Mouse (Mus musculus): ENCODE data around the gene Nfix.

Gene Nfix

DNA sequence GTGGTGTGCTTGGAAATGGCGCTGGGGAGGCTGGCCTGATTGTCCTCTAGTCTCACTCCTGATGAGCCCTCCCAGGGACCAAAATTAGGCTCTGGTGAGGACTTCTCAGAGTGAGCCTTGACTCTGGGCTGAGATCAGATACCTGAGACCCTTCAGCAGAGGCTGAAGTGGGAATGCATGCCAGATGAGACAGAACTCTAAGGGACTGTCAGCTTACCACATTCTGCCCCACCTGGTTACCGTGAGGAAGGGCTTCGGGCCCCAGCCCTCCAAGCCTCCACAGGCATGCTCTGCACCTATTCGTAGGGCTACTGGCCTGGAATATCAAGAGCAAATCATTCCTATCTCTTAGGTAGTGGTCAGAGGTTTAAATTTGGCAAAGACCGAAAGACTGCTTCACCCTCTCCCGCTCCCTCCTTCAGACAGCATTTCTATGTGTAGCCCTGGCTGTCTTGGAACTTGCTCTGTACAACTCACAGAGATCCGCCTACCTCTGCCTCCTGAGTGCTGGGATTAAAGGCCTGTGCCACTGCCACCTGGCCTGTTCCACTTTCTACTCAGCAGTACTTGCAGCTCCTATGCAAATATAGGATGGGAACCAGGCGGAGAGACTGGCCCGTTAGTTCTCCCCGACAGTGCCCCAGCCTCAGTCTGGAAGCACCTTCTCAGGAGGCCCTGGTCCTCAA is 61.3 kb downstream of the Nfix start:
- no peak for DNase-seq (ENCODE audit: low read depth, low spot score)

DNA sequence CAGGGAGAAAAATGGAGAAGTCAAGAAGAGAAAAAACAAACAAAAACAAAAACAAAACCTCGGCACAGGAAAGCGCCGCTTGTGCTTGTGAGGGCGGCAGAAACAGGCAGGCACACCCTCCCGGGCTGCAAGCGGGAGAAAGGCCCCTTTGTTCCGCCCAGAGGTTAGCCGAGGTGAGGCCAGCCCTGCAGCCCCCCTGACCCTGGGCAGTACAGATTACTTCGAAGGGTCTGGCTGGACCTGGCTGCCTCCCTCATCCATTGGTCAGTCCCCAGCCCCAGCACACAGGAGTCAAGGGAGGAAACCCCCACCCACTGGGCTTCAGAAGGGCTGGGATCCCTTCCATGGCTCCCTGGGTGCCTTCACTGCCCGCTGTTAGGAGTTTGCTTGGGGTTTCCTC is 61.9 kb downstream of the Nfix start:
- DNase-seq (ENCODE audit: low read depth, low spot score): no peak

DNA sequence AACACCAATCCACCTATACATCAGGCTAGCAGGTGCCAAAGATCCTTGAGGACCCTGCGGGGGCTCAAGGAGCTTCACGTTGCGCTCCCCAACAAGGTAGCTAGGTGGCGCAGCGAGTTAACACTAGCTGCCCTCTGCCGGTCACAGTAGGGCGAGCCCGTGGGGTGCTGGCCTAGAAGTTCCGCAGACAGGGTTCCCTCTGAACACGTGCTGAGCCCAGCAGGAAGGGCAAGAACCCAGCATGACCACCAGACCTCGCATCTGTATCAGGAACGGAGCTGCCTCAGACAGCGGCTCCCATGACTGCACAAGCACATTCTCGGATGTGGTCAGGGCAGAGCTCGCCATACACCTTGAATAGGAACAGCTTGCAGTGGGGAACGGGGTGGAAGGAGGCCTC is 62.5 kb downstream of the Nfix start:
- peak; percentile 86 for DNase-seq (ENCODE audit: low read depth, low spot score)

DNA sequence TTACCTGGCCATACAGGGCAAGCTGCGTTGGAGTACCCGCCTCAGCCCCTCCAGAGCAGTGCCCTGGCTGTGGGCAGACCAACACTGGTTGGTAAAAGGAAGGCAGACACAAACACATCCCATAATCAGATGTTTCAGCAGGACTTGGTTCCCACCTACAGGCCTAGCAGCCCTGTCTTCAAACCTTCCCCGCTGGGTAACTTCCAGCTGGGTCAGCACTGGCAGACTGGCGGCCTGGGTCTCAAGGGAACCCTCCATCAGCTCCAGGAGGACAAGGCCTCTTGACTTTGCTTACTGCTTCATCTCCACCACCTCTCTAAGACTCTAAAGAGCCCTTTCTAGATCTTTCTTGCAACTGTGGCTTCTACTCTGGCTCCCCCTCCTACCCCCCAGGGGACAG is 63.6 kb downstream of the Nfix start:
- DNase-seq (ENCODE audit: low read depth, low spot score): no peak

DNA sequence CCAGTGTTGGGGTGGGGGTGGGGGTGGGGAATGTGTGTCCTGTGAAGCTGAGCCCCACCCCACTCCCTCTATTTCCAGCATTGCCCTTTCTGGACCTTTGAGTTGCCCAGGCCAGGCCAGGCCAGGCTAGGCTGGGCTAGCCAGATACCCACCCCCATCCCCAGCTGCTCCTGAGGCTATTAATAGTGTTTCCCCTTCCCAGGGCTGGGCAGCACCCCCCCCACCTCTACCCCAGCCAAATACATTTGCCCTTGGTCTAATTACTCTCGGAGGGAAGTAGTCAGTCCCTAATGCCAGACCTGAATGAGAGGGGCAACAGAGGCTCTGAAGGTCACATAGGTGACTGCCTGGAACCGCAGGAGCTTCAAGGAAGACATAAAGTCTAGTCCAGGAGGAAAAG is 64.5 kb downstream of the Nfix start:
- no peak for DNase-seq (ENCODE audit: low read depth, low spot score)

DNA sequence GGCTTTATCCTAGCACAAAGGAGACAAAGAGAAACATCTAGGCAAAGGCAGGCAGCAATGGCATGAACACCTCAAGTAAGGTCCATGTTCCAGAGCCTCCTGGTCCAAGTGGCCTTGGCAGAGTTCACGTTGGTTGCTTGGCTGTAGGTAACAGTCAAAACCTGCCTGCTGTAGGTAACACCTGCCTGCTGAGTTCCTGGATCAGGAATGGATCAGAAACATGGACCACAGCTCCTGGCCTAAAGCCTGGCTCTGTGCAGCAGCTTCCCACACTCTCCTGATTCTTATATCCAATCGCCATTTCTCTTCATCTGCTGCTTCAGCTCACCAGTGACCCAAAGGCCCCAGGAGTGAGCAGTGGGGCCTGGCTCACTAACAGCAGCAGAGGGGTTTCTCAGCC is 65.5 kb downstream of the Nfix start:
- DNase-seq (ENCODE audit: low read depth, low spot score): no peak

DNA sequence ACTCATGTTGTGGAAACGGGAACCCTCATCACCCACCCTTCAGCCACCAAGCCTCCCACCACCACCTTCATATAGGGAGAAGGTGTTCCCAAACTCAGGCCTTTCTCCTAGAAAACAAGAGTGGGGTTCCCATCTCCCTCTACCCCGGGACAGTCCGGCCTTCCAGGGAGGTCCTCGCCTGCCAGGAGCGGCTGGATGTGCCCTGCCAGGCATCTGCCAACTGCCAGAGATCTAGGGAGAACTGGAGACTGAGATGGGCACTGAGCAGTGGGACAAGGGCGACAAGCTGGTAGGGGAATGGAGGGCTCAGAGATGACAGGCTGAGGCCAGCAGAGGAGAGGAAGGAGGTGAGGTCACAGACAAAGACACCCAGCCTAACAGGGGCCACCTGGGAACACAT is 66.2 kb downstream of the Nfix start:
- DNase-seq (ENCODE audit: low read depth, low spot score): no peak

DNA sequence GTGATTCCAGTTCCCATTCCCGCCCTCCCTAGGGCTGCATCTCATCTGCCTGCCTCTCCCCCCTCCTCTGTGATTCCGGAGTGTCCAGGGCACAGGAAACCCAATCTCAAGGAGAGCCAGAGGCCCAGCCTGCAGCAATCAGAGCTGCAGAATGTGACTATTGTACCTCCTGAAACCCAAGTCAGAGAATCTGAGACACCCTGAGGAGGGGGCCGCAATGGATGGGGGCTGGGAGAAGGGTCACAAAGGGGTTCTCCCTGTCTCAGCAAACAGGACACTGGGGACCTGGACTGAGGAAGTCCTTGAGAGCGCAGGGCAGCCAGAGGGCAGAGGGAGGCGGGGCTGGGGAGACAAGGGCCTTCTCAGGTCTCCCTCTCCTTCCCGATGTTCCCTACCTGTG is 67.1 kb downstream of the Nfix start:
- no peak for DNase-seq (ENCODE audit: low read depth, low spot score)

DNA sequence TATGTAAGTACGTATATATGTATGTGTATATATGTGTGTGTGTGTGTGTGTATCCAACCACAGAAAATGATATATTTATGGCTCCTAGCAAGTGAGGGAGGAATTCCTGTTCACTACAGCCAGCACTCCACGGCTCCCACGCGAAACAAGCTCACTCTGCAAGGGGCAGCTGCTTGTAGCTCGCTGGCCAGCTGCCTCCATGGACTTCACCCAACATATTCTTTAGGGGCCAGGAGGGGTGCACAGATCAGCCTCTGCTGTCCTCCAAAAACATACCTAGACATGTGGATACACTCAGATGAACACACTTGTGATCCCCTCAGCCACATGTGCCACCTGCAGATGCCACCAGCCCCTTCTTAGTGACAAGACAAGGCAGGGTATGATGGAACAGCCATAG is 67.6 kb downstream of the Nfix start:
- DNase-seq (ENCODE audit: low read depth, low spot score): no peak

DNA sequence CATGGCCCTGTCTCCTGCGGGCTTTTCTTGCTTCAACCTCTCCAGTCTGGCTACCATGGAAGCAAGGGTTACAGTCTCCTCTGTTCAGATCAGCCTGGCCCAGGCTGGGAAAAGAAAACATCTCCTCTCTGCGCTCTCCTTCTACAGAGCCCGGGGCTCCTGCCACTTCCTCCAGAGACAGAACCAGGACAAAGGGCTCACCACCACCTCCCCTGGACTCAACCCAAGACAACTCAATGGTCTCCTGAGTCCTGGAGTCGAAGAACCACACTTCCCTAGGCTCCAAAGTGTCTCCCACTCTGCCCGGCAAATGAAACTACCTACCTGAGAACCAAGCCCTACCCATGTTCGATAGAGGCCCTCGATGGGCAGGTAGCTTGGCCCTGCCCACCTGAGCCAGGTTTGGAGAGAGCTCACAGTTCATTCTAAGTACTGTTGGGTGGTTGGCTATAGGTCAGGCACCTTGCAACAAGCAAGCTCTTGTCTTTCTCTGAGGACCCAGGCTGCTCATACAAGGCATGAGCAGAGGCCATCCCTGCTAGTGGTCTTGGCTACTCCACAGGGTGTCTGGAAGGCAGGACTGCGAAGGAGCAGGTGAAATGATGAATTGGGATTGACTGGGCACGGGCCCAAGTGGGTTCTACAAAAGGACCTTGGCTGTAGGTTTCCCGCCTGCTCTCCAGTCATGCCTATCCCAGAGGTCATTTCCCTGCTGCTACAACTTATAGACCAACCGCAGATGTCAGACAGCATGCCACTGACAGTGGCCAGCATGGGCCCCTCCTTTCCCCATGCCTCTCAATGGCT is 68.6 kb downstream of the Nfix start:
- DNase-seq (ENCODE audit: low read depth, low spot score): no peak

DNA sequence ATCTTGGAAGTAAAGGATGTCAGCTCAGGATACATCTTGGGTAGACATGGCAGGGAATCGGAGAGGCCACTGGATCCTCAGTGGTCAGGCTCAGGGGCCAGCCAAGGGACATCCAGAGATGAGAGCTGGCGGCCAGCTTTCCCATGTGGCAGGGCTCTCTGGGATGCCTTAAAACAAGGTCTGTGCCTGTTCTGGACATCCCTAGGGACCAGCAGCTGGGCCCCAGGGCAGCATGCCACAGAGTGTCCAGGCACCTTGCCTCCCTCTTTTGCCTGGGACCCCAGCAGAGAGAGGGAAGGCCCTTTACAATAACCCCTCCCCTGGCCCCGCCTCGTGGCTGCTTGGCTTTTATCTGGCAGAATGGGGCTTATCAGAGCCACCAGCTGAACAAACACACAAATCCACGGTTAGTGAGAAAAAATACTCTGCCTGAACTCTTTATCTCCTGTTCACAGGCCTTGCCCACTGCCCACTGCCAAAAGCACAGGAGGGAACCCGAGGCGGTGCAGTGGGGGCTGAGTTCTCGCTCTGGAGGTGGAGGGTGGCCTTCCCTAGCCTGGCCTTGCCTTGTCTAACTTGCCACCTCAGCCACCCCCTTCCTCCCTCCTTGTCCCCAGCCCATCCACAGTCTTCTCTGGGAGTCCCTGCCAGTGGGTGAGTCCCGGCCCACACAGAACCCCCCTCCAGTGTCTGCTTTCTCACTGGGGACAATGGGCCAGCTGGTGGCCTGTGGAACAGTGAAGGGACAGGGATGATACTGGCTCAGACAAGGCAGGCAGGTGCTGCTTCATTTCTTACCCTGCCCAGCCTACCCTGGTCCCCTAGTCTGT is 69.4 kb downstream of the Nfix start:
- no peak for DNase-seq (ENCODE audit: low read depth, low spot score)

DNA sequence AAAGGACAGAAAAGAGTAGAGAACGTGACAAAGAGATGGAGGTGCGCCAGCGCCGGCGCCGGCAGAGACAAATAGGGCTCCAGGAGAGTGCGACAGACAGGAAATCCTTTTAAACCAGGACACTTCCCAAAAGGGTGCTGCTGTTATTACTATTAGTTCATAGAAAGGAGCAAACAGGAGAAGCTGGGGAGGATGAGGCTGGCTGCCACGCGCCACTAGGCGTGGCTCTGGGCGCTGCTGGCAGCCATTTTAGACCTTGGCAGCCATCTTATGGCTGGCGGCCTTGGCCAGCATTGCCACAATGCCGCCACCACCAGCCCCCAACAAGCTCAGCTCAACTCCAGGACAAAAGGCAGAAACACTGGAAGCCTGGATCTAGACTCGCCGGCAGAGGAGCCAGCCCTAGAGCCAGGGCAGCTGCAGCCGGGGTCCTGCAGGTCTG is 70.2 kb downstream of the Nfix start:
- no peak for DNase-seq (ENCODE audit: low read depth, low spot score)

DNA sequence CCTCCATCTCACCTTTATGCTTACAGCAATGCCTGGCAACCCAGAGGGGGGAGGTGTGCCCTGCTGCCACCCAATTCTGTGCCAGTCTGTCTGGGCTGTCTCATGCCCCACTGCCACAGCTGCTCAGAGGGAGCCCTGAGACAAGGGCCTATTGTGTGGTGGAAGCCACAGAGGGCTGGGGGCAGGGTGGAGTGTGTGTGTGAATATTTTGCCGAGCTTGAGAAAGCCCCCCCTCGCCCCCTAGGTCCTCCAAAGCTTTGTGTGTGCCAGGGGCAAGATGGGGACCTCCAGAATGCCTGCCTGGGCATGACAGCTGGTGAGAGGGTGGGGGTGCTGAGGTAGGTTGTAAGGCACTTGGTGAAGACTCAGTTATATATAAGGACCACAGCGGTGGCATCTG is 71.7 kb downstream of the Nfix start:
- DNase-seq (ENCODE audit: low read depth, low spot score): no peak

DNA sequence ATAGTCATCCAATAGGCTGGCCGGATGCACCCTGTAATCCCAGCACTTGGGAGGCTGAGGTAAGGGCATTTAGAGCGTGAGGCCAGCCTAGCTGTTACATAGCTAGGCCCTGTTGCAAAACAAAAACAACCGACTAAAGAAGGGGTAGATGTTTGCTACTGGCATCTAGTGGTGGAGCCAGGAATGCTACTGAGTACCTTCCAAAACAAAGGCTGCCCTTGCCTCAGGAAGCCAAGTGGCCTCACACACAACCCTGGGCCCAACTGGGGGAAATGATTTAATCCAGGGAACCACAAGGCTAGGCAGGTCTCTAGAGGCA is 74.2 kb downstream of the Nfix start:
- DNase-seq (ENCODE audit: low read depth, low spot score): no peak

DNA sequence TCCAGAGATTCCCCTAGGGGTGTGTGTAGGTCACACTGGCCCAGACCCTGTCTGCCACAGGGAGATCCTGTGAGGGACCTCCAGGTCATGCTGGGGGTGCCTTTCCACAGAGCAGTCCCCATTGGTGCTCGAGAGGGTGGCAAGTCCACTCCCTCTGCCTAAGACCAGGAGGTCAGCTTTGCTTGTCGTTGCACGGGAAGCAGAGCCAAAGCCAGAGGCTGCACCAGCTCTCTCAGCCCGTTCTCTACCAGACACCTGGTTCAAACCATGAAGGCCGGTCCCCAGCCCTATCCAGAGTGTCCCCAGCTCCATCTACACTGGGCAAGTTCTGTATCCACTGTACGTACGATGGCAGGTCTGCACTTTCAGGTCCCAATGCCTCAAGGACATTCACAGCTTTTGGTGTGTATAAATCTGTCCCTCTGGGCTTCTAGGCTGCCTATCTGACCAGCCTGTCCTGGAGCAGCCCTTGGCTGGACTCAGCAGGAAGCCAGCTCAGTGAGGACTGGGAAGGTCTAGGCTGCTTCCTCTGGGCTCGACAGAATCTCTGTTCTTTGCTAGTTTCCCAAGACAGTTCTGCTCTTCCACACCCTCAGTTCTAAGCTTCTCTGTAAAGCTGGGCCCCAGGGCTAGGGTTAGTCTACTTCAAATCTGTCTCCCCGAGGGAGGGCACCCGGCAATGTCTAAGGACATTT is 74.8 kb downstream of the Nfix start:
- DNase-seq (ENCODE audit: low read depth, low spot score): no peak

DNA sequence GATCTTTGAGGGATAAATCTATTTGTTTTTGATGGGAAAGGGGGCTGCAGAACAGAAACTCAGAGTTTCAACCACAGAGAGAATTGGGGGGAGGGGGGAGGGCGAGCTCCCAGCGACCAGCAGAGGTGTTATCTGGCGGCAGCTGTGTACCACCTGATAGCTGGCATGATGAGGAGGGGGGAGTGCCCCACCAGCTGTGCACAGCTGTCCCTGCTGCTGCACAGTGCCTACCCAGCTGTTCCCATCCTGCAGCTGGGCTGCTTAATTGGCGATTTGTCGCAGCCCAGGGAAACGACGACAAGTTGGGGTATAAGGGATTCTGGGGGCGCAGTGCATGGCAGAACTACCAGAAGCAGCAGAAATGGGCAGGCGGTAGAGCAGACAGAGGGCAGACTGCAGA is 75.5 kb downstream of the Nfix start:
- no peak for DNase-seq (ENCODE audit: low read depth, low spot score)

DNA sequence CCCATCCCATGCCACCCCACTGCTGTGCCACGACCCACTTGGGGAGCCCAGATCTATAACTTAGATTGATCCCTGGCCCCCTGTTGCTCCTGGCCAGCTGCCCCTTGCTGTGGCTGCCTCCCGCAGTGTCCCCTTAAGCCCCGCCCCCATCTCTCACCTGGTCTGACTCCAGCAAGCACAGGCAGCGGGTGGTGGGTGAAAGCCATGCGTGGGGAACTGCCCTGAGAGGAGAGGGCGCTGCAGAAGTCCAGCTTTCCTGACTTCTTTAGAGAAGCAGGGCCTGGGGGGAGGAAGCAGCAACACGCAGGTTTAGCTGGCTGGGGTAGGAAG is 76.6 kb downstream of the Nfix start:
- DNase-seq (ENCODE audit: low read depth, low spot score): no peak

DNA sequence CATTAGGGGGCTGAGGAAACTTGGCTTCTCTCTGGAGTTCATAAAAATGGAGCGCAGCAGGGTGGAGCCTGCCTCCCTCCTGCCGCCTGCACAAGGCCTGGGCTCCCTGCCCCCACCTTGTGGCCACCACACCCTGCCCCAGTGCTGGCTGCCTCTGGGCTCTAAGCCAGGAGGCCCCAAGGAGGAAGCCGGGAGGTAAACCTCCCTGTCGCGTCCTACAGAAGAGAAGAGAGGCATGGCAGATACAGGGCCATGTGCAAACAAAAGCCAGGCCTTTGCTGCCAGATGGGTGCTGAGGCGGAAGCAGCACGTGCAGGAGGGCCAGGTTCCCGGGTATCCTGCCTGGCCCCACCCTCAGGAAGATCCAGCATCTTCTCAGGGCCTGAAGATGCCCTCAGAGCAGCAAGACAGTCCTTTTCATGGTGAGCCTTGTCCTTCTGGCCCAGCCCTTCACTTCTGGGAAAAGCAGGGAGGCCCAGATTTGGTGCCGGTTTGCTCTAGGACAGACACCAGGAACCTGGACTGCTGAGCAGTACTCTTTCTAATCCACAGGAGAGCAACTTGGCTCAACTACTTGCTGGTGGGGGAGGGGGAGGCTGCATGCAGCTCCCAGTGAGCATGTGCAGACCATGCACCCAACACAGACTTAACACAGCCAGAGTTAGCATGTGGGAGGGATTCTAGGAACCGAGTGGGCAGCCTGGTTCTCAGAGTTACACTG is 77.1 kb downstream of the Nfix start, which contains the start of gene G430095P16Rik:
TSS of gene G430095P16Rik (plus strand) at position 158 of the 721 bp plus-strand sequence.
- DNase-seq (ENCODE audit: low read depth, low spot score): no peak

DNA sequence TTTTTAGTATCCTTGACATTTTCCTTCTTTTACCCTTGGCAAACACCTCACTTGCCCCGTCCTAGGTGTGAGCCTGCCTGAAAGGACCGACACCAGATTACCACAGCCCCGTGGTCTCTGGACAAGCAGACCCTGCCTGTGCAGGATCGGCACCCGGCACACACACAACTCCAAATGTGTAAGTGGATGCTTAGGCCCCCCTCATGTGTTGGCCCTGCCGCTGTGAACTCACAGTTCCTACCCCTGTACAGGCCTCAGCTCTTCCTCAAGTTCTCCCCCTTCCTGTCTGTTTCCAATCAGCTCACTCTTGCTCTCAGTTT is 77.7 kb downstream of the Nfix start:
- DNase-seq (ENCODE audit: low read depth, low spot score): no peak

DNA sequence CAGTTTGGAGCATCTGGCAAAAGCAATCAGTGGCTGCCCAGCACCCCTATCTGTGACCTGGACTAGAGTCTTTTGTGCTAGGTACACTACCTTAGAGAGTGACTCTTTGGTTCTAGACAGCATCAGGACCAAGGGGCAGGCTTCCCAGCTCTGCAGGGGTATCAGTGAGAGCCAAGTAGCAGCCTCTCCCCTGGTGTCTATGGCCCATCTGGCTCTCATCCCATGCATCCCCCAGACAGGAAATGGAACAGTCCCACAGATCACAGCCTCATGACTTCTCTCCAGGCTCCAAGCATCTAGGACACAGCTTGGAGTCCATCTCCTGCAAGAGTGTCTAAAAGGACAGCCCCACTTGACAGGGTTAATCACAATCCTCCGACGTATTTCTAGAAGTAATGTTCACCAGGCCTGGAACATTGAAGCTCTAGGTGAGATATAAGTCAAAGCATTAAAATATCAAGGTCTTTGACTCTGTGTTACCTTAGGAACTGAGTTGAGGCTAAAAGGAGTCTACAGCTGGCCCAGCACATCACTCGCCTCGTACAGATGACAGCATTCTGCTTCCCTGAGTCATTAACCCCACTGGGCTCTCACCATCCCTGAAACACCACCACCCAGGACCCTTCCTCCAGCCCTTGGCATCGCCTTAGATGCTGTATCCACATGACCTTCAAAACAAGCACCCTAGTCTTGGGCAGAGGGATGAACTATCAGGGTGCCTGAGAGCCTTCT is 81.0 kb downstream of the Nfix start:
- DNase-seq (ENCODE audit: low read depth, low spot score): no peak

DNA sequence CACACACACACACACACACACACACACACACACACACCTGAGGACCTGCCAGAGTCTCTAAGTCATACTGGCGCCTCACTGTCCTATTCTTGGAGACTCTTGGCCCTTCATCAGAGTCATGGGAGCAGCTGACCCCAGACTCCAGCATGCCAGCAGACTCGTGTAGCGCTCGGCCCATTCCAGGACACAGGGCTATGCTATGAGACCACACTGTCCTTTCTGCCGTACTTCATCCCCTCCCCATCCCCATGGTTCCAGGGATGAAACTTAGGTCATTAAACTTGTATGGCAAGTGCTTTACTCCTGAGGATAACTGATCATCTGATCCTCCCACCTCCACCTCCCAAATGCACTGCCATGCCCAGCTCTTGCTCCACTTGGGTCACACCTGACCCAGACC is 81.7 kb downstream of the Nfix start:
- no peak for DNase-seq (ENCODE audit: low read depth, low spot score)
